Mouse (Mus musculus) spleen, postnatal 14 days (tissue): Measurements from ENCODE around the gene Cnih3.

ENCODE experiments used
- DNase-seq, 2 experiments: peaks; one replicate each; pipeline ENCODE4 v3.0.0; 2021 to 2022; ENCODE audit warnings: low spot score in 2 of 2

Gene Cnih3

DNA sequence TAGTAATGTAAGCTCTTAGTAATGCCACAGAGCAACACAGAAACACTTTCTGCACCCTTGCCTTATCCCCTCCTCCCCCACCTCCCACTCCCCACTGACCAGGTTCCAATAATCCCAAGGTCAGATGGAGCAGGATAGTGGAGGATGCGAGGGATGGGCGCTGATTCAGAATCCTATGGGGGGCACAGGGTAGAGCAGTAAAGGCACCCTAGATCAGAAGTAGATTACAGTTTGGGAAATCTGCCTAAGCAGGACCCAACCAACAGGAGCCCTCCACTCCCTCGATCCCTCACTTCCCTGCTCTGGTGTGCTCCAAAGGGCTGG, 423 bp upstream of the Cnih3 start:
- no peak for DNase-seq

DNA sequence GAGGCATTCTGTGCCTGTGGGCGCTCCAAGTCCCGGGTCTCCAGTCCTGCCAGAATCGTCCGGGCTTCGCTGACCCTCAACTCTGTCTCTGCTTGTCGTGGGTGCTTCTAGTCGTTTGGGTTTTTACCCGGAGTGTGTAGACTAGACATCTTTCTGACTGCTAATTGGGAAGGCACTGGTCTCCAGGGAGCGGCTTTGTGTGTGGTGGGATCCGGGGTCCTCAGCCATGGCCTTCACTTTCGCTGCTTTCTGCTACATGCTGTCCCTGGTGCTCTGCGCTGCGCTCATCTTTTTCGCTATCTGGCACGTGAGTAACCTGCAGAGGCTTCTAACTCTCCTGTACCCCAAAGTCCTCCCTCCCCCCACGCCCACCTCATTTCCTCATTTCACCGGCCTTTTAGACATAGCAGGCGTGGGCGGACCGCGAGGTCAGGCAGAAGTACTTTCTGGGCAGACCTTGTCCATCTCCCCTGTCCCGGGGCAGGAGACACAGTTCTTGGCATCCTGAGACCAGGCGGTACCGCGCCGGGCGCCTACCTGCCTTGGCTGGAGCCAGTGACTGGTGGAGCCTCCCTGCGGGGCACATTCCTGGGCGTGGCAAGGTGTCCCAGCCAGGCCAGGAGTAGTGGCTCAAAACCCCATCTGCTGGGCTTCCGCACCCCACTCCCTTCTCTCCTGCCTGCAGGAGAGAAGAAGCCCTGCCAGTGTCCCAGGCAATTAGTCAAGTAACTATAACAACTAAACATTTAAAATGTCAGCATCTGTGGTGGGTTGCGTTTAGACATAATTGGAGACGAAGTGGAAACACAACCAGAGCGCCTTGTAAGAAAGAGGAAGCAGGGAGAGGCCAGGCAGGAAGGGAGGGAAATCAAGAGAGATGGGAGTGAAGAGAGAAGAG, 1.0 kb downstream of the Cnih3 start:
- DNase-seq: no peak

DNA sequence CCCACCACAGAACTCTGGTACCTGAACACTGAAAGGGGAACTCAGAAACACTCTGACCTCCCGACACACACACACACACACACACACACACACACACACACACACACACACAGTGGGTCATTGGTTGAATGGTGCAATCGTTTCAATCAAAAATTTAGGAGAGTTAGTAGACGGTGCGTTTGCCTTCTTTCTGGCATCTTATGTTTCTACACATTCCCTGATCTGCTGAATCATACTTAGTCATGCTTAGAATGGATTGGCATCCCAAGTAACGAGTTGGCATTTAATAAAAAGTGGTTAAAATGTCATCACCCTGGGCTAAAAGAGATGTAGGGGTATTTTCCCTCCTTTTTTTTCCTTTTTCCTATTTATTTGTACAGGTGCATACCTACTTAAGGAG, 3.3 kb downstream of the Cnih3 start:
- DNase-seq: no peak

DNA sequence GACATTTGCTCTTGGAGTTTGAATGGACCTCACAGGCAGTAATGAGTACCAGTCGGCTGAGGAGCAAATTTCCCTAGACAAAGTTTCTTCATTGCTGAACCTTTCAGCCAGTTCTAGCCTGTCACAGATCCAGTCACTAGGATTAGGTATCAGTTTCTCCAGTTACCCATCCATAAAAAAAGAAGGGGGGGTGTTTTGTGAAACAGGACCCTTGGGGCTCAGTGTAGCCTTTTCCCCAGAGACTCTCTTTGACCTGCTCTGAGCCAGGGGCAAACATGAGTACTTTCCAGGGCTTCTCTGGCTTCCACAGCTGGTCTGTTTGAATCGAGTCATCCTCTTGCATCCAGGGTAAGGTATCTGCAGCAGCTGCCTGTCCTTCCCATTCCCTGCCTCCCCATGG, 5.4 kb downstream of the Cnih3 start:
- no peak for DNase-seq

DNA sequence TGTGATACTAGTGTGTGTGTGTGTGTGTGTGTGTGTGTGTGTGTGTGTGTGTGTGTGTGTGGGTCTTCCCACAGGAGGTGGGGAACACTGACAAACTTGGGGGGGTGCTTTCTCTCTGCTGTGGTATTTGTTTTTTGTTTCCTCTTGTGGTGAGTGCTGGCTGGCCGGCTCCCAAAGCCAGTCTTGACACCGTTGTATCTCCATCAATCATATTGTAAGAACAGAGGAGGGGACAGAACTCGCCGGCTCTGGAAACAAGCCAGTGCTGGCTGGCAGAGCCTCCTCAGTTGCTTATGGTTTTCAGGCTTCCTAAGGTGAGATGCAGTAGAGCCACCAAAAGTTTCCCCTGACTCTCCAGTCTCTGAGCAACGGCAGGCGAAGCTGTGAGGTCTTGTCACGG, 6.1 kb downstream of the Cnih3 start:
- DNase-seq: no peak

DNA sequence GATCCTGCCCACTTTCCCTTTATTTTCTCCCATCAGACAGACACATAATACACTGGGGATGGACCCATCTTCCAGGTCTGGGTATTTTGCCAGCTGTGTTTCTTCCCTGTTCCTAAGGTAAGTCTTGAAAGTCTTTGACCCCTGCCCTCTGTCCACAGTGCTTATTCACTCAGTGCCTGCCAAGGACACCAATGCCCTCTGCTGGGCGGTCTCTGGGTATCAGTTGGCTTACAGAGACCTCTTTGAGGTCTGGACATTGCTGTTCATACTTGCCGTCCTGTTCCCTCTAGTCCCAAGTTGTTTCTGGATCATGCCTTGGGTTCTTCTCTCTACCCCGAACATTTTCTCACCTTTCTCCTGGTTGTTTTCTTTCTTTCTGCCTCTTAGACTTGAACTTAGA, 8.3 kb downstream of the Cnih3 start:
- no peak for DNase-seq

DNA sequence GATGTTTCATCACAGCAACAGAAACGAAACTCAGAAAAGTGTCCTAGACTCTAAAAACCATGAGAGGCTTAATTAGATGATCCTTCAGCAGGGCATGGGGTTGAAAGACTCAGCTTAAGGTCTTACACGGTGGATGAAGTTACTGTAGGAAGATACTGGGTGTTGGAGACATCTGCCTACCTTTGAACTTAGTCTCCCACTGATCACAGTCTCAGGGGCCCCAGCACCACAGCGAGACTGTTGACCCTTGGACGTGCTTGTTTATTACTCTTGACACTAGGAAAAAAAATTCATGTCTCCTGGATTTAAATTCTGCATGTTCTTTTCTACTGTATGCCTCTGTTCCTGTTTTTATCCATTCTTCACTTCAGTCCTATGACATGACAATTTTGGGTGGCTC, 11.6 kb downstream of the Cnih3 start:
- DNase-seq: no peak

DNA sequence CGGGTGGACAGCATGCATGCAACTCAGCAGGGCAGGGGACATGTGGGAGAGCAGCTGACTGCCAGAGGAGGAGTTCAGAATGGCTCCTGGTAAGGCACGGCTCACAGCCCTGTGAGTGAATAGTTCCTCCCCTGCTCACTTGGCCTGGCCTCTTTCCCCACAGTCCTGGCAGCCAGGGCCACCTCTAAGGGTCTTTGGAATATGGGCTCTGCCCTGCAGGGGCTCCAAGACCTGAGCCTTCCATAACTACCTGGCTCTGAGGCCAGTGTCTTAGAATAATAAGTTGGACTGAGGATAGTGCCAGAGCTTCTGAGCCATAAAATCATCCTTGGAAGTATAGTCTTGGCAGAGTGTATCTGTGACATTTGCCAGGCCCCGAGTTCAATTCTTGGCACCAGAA, 12.9 kb downstream of the Cnih3 start:
- DNase-seq: no peak

DNA sequence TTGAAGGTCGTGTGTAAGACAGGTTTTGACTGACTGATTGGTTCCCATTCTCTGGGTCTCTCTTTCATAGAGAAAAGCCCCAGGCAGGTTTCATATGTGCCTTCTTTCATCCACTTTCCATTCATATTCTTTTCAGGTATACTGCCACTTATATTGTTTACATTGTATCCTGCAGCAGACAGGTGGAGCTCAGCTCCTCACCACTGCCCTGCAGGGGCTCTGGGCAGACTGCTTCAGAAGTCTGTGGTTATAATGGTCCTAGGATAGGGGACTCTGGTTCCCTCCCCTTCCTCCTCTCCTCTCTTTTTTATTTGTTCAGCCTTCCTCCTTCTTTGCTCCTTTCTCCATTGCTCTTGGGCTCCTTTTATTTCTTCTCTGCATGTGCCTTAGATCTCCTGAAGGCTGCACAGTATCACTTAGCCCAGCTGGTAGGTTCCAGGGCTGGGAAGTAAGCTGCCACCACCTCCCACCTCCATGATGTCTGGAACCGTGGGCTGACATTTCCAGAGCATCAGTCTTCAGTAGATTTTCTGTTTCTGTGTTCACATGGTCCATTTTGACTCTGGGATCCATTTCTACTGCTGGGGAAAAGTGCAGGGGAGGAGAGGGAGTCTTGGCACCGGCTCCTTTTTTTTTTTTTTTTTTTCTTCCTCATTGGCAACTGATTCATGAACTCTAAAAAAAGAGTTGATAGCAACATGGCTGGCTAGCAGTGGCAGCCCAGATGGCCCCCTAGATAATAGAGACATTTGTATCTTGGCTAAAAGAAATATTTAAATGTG, 16.6 kb downstream of the Cnih3 start:
- DNase-seq: no peak

DNA sequence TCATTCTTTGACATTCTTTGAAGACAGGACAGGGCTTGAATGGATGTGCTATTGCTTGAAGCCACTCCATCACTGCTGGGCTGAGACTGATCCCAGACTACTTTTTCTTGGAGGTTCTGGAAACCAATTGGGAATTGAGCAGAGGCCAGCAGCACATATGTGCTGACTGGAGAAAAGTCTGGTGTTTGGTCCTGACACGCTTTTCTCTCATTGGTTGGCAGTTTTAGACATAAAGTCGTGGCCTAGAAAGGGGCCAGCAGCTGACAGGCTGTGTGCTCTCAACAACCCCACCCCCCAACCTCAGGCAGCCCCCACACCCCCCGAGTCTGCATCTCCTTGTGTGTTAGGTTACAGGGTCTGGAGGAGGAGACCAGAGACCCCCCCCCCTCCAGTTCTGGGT, 17.9 kb downstream of the Cnih3 start:
- no peak for DNase-seq

DNA sequence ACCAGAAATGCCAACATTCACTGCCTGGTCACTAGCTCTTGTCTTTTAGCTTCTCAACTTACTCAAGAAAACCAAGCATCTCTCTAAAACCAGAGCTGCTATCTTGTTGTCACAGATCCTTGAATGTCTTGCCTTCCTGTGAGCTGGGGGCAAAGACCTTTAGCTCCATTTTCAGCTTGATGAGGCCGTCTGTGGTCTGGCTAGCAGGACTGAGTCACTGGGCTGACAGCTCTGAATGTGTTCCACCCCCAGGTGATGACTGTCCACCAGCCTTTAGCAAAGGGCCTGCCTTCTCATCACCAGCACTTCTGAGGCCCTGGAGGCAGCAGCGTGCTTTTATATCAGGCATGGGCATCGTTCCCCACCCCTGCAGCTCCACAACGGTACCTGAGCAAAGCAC, 18.8 kb downstream of the Cnih3 start:
- DNase-seq: no peak

DNA sequence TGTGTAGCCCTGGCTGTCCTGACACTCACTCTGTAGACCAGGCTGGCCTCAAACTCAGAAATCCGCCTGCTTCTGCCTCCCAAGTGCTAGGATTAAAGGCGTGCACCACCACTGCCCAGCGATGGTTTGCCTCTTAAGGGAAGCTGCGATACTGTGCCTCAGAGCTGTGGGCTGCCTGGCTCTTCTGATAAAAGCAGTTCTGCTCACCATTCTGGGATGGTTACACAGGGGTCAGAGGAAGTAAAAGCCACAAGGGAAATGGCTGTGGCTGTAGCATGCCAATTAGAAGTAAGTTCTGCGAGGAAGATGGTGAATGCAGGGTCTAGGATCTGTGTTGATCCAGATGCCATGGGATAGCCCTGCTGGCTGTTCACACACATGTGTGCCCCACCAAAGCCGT, 19.9 kb downstream of the Cnih3 start:
- no peak for DNase-seq

DNA sequence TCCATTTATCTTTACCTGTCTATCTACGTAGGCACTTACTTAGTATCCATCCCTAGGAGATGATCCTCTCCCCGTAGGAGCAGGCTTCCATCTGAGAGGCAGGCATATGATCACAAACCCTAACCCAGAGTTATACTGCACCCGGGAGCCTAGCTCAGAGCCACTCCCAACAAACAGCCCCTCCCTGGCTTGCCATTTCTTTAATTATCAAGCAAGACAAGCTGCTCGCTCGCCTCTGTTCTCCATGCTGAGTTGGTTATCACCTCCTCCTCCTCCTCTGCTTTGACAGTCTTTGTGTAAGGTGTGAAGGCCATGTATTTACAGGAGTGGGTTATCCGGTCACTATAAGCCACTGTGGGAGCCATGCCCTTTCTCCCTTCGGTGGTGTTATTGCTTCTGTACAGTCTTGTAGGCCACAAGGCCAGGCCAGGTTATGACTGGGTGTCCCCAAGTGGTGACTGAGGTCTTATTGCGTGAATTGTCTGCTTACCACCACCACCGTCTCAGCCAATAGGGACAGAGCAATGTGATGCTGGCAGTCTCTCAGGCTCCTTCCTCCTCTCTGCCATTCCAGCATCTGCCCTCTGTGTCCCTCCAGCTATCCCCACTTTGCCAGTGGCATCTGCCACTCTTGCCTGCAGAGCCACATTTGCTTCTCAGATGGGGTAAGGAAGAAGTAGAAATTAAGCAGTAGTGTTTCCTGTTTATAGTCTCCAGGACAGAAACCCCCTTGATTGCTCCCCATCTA, 22.4 kb downstream of the Cnih3 start:
- DNase-seq: no peak

DNA sequence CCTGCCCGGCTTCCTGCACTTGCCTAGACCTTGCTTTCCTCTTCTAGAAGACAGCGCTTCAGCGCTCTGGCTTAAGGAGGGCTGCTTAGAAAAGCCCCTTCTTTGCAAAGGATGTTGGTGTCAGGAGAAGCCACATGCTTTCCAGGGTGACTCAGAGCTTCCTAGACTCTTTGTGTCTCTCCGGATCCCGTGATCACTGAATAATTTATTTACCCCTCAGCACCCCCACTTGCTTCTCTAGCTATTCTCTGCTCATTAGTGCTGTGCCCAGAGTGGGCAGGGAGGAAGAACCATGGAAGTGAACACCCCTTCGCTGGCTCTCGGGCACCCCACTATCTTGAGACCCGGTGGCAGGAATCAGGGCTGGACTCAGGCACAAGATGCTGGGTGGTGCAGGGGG, 24.0 kb downstream of the Cnih3 start:
- no peak for DNase-seq

DNA sequence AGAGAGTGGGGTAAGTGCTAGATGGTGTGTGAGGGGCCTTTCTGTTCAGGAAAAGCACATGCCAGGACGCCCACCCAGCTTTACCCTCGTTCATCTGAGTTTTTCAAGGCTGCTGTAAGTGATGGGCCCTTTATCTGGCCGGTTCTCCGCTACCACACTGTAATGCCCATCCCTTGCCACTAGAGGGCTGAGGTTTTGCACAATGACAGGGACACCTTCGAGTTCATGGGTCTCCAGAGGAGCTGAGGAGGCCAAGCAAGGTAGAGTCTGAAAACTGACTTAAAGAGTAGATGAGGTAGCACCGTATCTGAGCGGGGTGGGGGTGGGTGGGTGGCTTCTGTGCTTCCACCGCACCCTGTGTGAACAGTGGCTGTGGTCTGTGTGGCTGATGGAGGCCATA, 27.2 kb downstream of the Cnih3 start:
- peak in 1 of 2 experiments; percentile 44 for DNase-seq

DNA sequence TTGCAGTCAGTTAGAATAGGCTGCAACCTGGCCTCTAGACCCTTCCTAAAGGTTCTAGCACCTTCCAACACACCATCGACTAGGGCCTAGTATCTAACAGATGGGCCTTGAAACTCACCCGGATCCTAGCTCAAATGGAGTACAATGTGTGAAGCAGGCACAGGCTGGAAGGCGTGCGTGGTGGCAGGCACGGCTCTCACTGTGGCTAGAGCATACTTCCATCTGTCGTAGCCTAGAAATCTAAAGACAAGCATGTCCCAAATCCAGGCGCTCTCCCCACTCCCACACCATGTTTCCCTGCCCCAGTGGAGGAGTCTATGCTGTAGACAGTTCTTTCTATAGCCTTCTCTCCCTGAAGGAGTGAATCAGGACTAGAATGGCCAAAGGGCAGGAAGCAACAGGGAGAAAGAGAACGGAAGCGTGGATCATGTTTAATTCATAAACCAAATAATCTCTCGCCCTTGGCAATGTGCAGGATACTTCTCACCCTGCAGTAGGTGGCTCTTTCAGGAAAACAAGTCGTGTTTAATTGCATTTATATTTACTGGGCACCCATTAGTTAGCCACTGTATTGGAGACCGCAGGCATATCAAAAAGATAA, 29.1 kb downstream of the Cnih3 start:
- no peak for DNase-seq

DNA sequence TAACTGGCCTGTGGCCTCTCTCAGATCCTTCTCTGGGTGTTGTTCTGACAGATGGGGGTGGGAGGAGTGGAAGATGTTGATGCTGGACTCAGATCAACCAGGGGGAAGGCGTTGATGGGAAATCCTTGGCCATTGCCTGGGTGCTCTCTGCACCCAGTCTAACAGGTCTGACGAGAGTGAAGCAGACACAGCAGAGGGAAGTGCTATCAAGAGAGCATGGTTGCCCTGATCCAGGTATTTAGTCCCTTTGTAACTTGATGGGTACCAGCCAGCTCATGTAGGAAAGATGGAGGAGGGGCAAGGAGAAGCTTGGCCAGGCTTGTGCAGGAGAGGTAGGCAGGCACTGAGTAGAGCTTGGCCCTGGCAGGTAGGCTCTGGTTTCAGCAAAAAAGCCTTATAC, 36.8 kb downstream of the Cnih3 start:
- DNase-seq: no peak

DNA sequence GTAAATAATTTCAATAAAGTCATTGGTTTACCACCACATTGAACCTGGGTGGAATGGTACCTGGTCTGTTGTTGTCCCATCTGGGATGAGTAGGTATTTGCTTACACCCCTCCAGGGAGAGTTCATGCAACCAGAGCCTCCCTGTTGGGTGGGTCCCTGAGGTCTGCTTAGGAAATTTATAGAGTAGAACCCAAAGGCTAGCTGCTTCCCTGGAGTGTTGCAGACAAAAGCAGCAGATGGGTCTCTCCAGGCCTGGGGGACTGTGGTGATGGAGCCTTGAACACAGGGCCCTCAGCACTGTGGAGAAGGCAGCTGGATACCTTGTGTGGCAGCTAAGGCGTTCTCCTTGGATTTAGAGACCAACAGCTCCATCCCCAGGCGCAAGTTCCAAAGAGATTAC, 40.1 kb downstream of the Cnih3 start:
- DNase-seq: no peak

DNA sequence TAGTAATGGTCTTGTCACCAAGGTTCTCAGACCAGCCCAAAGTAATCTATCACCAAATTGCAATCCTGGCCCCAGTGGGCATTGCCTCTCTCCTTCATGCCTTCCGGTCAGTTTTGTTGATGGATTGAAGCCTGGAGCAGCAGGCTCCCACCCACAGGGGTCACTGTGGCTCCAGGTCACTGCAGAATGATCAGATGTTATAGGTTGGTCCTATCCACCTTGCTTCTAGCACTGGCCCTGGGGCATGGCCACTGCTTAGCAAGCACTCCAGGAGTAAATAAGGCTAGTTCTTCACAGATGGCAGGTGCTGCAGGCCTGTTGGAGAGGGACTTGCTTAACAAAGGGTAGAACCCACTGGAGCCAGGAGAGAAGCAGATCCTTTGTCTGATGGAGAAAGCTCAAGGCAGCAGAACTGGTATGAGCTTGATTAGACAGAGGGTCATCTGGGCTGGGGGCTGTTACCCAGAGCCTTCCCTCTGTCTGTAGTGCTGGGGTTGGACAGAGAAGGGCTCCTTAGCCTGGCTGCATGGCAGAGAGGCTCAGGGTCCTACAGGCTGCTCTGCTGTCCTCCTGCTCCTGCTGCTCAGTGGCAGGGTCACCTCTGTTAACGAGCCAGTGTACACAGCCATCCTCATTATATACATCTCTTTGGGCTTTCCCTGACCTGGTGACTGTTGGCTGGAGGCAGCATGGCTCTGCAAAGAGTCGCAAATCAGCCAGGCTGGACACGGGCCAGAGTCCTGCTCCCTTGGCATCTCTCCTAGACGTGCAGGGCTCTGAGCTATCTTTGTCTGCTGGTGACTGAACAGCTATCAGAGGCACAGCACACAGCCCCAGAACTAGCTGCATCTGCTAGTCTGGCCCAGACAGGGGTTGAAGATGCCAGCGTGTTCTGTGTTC, 41.1 kb downstream of the Cnih3 start:
- DNase-seq: no peak

DNA sequence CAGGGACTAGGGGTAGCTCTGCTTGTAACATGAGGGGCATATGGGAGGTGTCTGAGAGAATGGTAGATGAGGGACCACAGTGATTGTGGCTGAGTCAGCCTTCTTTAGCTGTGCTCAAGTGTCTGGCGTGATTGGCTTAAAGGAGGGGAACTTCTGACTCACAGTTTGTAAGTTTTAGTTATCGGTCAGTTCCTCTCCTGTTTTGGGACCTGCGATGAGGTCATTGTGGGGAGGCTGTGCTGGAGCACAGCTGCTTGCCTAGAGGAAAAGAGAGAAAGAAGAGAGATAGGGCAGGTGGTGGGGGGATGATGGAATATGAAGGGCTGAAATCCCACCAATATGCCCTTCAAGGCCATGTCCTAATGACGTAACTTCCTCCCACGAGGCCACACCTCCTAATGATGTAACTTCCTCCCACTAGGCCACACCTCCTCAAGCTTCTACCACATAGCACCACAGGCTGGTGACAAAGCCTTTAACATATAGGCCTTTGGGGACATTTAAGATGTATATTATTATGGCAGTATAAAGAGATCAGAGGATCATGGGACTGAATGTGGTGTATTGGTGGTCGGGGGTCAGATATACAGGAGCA, 42.9 kb downstream of the Cnih3 start:
- no peak for DNase-seq

DNA sequence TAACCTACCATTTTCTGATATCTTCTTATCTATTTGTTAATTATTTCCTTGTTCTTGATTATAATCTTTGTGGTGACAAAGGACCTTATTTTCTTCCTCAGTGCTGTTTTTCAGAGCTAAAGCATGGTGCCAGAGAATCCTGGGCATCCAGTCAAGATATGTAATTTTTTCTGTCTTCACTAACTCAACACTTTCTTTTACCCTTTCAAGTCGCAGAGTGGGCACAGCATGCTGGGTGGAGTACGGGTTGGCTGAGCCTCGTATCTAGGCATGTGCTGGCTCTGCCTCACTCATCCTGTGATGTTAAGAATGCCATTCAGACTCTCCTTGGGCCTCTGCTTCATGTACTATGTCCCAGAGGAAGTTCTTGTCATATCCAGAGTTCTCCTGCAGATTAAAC, 46.8 kb downstream of the Cnih3 start:
- DNase-seq: no peak
